Mouse (Mus musculus) spleen, postnatal 36 days (tissue): ENCODE measurements around the gene B3galt4.

Experiments used
- DNase-seq, 2 experiments: peaks; one replicate each; pipeline ENCODE4 v3.0.0; 2022; ENCODE audit warnings: low spot score in 2 of 2, mixed read lengths in 1 of 2

Gene B3galt4

DNA sequence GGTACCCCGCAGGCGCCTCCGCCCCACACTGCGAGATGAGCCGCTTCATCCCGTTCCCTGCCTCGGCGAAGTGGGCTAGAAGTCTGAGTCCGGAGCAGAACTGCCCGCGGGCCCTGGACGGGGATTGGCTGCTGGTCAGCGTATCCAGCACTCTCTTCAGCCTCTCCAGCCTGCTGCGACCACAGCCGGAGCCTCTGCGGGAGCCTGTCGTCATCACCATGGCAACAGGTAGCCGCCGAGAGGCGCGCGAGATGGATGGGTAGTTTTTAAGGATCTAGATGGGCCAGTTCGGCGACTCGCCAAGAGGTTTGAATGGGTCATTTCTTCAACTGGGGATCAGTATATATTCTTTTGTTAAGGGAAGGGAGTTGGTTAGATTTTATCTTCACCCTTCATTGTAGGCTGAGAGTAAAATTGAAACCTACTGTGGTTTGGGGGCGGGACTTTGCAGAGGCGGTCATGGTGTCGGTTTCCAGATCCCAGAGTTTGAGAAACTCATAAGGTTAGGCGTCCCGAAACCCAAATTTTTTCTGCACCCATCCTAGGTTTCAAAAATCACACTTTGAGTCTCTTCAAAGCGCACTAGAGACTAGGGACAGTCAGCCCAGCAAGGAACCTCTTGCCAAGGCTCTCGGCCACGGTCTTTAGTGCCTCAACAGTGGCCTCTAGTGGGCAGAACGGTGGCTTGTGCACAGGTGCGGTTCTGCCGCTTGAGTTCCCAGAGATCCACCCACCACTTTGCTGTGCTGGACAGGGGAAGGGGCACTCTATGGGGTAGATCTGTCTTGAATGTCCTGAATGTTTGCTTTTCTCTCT, 30.8 kb downstream of the B3galt4 start:
- peak; percentile 84 to 85 for DNase-seq

DNA sequence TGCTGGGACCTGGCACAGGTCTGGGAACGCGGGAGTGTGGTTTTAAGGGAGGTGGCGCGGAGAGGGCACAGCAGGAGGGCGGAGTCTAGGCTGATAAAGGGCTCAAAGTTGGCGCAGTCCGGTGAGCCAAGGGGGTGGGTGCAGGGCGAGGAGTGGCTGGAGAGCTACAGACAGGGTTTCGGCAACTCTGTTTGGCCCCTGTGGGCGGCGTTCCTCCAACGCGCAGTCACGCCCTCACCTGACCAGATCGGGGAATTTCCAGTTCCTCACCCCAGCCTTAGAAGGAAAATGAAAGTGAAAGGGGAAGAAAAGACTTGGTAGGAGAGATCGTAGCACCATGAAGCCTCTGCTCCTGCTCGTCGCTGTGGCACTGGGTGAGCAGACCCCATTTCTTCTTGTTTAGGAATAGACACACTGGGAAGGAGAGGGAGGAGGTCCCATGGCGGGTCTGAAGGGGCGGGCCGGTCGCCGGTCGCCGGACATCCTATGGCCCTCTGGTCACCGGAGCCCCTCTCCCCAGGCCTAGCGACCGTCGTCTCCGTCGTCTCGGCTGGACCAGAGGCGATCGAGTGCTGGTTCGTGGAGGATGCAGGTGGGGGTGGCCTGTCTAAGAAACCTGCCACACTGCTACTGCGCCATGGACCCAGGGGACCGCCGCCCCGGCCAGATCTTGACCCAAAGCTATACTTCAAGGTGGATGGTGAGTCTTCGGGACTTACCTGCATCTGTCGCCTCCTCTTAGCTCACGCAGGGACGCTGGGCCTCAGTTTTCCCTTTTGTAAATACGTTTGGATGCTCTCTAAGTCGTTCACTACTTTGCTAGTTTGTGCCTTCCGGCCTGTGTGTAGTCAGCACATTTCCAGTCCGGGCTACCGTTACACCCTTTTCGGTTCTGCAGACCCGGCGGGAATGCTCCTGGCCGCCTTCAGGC, 31.7 kb downstream of the B3galt4 start:
- DNase-seq, result peak; percentile 94 to 95

DNA sequence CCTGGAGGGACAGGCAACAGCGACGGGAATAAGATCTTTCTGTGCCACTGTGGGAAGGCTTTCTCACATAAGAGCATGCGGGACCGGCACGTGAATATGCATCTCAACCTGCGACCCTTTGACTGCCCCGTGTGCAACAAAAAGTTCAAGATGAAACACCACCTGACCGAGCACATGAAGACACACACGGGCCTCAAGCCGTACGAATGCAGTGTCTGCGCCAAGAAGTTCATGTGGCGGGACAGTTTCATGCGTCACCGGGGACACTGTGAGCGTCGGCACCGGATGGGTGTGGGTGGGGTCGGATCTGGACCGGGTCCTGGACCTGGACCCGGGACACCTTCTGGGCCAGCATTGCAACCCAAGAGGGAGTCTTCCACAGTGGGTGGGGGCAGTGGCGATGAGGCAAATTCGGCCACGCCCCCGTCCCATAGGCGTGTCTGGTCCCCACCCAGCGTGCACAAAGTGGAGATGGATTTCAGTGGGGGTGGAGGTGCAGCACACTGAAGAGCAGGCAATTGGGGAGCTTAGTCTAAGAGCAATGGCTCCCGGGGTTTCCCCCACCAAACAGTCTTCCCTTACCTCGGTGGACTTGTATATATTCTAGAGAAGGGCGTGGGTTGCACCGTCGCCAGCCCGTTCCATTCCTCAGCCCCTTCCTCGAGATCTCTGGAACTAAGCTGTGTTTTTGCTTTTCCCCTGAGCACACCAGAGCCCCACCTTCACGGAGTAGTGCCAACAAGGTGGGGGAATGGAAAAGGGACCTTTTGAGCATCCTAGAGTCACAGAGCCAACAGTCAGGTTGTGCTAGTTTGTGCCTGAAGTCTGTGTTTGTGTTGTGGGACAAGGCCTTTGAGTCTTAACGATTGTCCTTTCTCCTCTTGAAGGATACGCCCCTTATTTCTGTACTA, 32.7 kb downstream of the B3galt4 start:
- DNase-seq, result peak in 1 of 2 experiments; percentile 62

DNA sequence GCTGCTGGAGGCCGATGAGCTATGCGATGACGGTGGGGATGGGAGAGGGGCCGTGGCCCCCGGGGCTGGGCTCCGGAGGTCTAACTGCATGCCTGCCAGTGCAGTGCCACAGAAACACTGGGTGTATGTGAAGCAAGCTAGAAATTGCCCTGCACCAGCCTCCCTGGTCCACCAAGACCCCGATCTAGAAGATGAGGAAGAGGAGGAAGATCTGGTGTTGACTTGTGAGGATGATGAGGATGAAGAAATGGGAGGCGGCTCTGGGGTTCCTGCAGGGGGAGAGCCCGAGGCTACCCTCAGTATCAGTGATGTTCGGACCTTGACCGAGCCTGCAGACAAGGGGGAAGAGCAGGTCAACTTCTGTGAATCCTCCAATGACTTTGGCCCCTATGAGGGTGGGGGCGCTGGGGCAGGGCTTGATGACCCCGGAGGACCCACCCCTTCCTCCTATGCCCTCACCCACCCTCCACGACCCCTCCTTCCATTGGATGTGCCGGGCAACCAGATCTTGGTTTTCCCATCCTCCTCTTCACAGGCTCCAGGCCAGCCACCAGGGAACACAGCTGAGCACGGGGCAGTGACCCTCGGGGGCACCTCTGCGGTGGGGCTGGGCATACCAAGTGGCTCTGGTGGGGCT, 33.5 kb downstream of the B3galt4 start:
- no peak for DNase-seq

DNA sequence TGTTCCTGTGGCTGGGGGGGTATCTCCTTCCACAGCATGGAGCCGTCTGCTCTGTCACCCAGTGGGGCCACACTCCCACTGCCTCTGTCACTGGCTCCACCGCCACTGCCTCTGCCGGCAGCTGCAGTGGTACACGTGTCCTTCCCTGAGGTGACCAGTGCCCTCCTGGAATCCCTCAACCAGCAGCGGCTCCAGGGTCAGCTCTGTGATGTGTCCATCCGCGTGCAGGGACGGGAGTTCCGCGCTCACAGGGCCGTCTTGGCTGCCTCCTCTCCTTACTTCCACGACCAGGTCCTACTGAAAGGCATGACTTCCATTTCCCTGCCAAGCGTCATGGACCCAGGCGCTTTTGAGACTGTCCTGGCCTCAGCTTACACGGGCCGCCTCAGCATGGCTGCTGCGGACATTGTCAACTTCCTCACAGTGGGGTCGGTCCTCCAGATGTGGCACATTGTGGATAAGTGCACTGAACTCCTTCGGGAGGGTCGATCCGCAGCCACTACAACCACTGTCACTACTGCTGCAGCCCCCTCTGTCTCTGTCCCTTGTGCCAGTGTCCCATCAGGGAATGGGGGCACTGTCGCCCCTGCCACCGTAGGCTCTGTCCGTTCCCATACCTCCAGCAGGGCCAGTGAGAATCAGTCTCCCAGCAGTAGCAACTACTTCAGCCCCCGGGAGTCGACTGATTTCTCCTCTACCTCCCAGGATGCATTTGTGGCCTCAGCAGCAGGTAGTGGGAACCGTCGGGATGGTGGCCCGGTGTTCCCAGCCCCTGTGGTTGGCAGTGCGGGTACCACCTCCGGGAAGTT, 34.2 kb downstream of the B3galt4 start:
- no peak for DNase-seq

DNA sequence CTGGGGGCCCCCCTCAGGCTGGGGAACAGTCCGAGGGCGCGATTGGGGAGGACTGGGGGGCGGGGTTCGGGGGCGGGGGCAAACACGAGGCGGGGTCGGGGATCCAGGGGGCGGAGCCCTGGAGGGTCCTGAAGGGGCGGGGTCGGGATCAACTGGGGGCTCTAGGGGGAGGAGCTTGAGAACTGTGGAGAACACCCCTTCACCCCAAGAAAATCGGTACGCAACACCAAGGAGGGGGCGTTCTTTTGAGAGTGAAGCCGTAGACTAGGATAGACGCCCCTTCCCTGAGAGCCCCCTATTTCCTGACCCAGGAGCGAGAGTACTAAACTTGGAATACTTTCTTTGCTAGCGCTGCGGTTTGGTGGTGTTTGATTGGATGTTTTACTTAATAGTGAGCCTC, 35.0 kb downstream of the B3galt4 start:
- no peak for DNase-seq

DNA sequence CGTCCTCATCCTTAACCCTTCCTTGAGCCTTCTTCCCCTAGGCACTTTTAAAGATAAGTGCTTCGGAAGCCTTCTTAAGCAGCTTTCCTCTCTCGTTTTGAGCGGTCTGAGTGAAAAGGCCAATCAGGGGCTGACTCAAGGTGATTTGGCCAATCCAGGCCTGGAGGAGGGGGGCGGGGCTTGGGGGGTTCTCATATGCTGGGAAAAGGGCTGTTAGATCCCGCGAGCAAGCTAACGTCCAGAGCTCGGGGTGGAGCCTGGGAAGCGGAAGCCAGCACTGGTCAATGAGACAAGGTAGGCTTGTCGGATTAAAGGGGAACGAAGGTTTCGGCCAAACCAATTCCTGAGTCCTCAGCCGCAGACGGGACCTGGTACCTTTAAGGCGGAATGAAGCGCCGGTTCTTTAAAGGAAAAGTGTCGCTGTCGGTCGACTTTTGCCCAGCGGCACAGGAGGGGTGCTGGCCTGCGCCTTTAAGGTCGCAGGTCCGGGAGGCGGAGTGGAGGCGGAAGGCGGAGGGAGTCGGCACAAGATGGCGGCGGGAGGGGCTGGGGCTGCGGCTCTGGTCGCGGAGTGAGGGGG, 35.5 kb downstream of the B3galt4 start, which contains the start of the genes Tapbp and Zbtb22:
Tapbp (plus strand) TSS at position 229 of the 580 bp plus-strand sequence.
Zbtb22 (plus strand) TSS at position 234 of the 580 bp plus-strand sequence.
- peak; percentile 95 for DNase-seq

DNA sequence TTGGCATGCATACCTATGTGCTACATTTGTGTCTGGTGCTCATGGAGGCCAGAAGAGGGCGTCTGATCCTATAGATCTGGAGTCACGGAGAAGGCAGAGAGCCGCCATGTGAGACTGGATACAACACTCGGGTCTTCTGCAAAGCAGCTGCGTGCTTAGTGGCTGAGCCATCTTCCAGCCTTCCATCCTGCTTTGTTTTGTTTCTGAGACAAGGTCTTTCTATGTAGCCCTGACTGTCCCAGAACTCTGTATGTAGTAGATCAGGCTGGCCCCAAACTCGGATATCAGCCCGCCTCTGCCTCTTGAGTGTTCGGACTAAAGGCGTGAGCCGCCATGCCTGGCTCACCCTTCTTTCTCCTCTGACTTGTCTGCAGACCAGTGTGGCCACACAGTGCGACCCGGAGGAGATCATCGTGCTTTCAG, 36.3 kb downstream of the B3galt4 start:
- no peak for DNase-seq

DNA sequence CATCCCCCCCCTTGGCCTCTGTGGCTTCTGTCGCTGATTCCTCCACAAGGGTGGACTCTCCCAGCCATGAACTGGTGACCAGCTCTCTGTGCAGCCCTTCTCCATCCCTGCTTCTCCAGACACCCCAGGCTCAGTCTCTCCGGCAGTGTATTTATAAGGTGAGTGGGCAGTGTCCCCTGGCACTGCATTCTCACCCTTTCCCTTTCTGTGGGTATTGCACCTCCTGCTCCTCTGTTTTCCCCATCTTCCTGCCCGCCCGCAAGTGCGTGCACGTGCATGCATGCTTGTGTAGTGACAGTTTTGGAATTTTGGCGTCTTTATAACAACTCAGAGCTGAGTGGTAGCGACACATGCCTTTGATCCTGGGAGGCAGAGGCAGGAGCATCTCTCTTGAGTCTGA, 37.4 kb downstream of the B3galt4 start:
- no peak for DNase-seq

DNA sequence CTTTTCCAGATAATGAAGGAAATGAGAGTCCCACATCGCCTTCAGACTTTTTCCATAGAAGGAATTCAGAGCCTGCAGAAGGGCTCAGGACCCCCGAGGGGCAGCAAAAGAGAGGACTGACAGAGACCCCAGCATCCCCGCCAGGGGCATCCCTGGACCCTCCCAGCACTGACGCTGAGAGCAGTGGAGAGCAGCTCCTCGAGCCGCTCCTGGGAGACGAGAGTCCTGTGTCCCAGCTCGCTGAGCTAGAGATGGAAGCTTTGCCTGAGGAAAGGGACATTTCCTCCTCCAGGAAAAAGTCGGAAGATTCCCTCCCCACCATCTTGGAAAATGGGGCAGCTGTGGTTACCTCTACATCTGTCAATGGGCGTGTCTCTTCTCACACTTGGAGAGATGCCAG, 38.0 kb downstream of the B3galt4 start:
- DNase-seq, result no peak

DNA sequence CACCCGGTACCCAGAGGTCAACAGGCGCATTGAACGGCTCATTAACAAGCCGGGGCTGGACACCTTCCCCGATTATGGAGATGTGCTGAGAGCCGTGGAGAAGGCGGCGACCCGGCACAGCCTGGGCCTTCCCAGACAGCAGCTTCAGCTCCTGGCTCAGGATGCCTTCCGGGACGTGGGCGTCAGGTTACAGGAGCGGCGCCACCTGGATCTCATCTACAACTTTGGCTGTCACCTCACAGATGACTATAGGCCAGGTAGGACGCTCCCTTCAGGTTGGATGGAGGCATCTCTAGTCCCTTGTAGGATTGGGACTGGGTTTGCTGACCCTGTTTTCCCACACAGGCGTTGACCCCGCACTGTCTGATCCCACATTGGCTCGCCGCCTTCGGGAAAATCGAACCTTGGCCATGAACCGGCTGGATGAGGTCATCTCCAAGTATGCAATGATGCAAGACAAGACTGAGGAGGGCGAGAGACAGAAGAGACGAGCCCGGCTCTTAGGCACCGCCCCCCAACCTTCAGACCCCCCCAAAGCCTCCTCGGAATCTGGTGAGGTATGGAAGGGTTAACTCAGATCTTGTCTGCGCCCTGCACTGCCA, 39.4 kb downstream of the B3galt4 start:
- DNase-seq, result no peak

DNA sequence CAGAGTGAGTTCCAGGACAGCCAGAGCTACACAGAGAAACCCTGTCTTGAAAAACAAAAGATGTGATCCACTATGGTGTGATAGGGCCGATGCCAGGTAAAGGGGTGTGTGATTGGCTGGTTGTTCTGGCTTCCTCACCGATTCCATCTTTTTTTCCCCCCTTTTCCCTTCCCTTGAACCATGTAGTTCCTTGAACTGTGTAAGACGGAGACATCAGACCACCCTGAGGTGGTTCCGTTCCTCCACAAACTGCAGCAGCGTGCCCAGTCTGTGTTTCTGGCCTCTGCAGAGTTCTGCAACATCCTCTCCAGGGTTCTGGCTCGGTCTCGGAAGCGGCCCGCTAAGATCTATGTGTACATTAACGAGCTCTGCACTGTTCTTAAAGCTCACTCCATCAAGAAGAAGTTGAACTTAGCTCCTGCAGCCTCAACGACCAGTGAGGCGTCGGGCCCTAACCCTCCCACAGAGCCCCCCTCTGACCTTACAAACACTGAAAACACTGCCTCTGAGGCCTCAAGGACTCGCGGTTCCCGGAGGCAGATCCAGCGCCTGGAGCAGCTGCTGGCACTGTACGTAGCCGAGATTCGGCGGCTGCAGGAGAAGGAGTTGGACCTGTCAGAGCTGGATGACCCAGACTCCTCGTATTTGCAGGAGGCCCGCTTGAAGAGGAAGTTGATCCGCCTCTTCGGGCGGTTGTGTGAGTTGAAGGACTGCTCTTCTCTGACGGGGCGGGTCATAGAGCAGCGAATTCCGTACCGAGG, 40.1 kb downstream of the B3galt4 start:
- no peak for DNase-seq

DNA sequence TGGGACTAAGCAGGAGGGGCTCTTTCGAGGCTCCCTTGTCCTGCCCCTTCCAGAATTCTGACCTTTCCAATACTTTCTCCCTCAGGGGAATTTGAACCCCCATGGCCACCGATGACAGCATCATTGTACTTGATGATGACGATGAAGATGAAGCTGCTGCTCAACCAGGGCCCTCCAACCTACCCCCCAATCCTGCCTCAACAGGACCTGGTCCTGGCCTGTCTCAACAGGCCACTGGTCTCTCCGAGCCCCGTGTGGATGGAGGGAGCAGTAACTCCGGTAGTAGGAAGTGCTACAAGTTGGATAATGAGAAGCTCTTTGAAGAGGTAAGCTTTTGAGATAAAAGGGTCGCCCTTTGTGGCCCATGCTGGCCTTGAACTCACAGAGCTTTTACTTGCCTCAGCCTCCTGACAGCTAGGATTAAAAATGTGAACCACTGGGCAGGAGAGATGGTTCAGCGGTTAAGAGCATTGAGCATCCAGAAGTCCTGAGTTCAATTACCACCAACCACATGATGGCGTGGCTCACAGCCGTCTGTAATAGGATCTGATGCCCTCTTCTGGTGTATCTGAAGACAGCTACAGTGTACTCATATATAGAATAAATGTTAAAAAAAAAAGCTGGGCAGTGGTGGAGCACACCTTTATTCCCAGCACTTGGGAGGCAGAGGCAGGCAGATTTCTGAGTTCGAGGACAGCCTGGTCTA, 40.8 kb downstream of the B3galt4 start:
- DNase-seq, result no peak

DNA sequence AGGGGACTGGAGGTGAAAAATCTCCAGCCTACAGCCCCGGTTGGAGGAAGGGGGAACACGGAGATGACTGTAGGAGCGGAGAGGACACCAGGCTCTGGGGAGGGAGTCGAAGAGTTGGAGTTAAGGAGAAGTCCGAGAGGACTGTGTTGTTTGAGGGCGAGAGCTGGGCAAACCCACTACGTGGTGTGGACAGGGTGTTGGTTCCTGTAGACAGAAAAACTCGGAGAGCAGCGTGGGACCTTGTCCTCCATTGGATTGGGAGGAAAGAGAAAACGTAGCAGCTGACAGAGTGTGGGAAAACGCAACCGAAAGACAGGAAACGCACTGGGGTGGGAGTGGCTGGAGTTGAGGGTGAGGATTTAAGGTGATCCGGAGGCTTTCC, 41.4 kb downstream of the B3galt4 start:
- DNase-seq, result peak in 1 of 2 experiments; percentile 63

DNA sequence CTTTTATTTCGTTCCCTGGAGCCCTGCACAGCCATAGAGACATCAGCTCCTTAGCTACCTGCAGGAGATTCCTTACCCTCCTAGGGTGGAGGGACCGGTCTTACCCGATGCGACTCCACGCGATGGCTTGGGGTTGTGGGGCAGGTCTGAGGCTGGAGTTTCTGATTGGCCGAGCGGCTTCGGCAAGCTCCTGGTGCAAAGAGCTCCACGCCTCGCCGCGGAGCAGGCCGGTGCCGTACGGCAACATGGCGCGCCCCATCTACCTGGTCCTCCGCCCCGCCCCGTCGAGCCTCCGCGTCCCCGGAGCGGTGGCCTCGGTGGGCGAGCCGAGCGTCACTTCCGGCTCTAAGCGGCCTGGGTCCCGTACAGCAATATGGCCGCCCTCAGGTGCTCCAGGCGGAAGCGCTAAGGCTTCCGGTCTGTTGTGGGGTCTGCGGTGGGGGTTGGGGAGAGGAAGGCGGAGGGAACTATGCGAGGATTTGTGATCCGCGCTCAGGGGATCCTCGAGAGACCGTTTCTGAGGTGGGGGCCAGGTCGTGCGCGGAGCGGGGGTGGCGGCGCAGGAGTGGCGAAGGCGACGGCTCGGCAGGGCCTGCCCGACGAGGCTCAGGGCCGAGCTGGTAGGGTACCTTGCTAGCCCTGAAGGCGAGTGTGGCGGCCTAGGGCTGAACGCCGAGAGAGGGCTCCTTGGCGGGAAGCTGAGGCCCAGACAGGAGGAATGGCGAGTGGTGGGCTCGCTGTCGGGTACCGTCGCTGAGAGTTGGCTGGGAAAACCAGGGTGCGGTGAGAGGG, 42.0 kb downstream of the B3galt4 start, which contains the start of gene Daxx:
Daxx (plus strand) TSS at position 338 of the 792 bp plus-strand sequence.
- DNase-seq, result peak; percentile 99

DNA sequence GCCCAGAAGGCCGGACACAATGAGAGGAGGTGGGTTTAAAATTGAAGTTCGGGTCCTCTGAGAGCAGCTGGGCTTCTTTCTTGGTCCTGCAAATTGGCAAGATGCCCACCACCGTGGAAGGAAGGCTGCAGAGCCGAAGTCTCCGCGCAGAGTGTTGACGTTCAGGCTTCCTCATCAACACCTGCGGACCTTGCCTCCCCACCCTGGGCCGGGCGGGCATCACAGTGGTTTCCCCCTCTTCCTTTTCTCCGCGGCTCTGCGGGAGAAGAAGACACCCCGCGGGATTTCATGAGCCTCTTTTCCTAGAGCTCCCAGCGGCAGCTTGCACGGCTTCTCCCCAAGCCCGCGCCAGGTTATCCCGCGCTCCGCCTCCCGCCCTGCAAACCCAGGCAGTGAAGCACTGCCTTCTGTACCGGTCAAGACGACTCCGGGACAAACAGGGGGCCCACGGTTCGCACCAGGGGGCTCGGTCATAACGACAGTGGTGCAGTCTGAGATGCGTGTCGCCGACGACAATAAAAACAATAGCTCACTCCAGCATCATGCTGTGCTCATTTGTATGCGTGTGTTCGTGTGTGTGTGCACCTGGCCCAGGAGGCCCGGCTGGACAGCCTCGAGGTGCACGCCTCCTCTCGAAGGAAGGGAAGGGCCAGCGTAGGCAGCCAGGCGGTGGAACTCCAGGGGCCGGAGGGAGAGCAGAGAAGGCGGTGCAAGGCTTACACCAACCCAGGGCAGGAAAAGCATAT, 42.8 kb downstream of the B3galt4 start:
- peak; percentile 60 to 65 for DNase-seq
